Mouse (Mus musculus) MEL (cell line): ENCODE results near the gene Fgfr2. TPM values are rescaled to one million over a fixed set of nuclear protein-coding genes. Genes with fewer than 3 reads are reported as not detected.

Source experiments
- DNase-seq: peaks from one replicate; pipeline ENCODE4 v3.0.0; 2011; ENCODE audit warnings: low read depth, low spot score
- H3K27ac ChIP-seq: 2 replicates; pipeline ENCODE4 v1.5.1; 2012; ENCODE audit warnings: low read depth, mild to moderate bottlenecking, control low read depth, low read length, moderate library complexity; ENCODE audit not compliant: control insufficient read depth
- H3K27me3 ChIP-seq, 2 experiments: fragments of 150-350 bp in 1 of 2; sonication (generic) in 1 of 2; 2 replicates each; pipeline ENCODE4 v1.6.1; 2012; ENCODE audit warnings: low read length in 2 of 2, mild to moderate bottlenecking in 2 of 2, improper control_type of control experiment in 1 of 2, moderate library complexity in 1 of 2; ENCODE audit not compliant: insufficient read depth in 2 of 2, control insufficient read depth in 1 of 2
- H3K36me3 ChIP-seq, 2 experiments: 2 replicates each; pipeline ENCODE4 v1.6.1; 2012 to 2014; ENCODE audit warnings: low read length in 2 of 2, improper control_type of control experiment in 1 of 2, inconsistent platforms in 1 of 2, mild to moderate bottlenecking in 1 of 2; ENCODE audit not compliant: insufficient read depth in 2 of 2, control insufficient read depth in 1 of 2
- H3K4me1 ChIP-seq, 2 experiments: fragments of 150-350 bp in 1 of 2; sonication (generic) in 1 of 2; 2 replicates each; pipeline ENCODE4 v1.6.1; 2012; ENCODE audit warnings: low read length in 2 of 2, improper control_type of control experiment in 1 of 2, mild to moderate bottlenecking in 1 of 2; ENCODE audit not compliant: insufficient read depth in 2 of 2, control insufficient read depth in 1 of 2
- H3K4me3 ChIP-seq, 2 experiments: fragments of 150-350 bp in 1 of 2; sonication (generic) in 1 of 2; 2 replicates each; pipeline ENCODE4 v1.5.1; 2012; ENCODE audit warnings: low read depth in 2 of 2, low read length in 2 of 2, mild to moderate bottlenecking in 2 of 2, moderate library complexity in 2 of 2, control low read depth in 1 of 2, improper control_type of control experiment in 1 of 2; ENCODE audit not compliant: control insufficient read depth in 1 of 2, insufficient read depth in 1 of 2
- H3K79me2 ChIP-seq: 2 replicates; pipeline ENCODE4 v1.6.1; 2012; ENCODE audit warnings: mild to moderate bottlenecking, low read length, moderate library complexity; ENCODE audit not compliant: control insufficient read depth, poor library complexity, insufficient read depth
- H3K9ac ChIP-seq: 2 replicates; pipeline ENCODE4 v1.6.1; 2012; ENCODE audit warnings: low read depth, mild to moderate bottlenecking, control low read depth, low read length, moderate library complexity; ENCODE audit not compliant: control insufficient read depth, poor library complexity, severe bottlenecking
- H3K9me3 ChIP-seq: fragments of 150-350 bp; sonication (generic); replicated peaks from 2 replicates; pipeline ENCODE4 v1.6.1; 2012; ENCODE audit warnings: mild to moderate bottlenecking, low read length, improper control_type of control experiment, moderate library complexity; ENCODE audit not compliant: insufficient read depth
- CHD2 ChIP-seq: IDR thresholded peaks from 2 replicates; pipeline ENCODE4 v1.6.1; 2011; ENCODE audit warnings: low read length, improper control_type of control experiment
- CTCF ChIP-seq, 3 experiments: IDR thresholded peaks in 2 of 3; conservative IDR thresholded peaks in 1 of 3; 2 replicates each; pipeline ENCODE4 v1.5.1; 2011 to 2012; ENCODE audit warnings: low read length in 3 of 3, low read depth in 2 of 3, mild to moderate bottlenecking in 2 of 3, improper control_type of control experiment in 1 of 3, inconsistent platforms in 1 of 3, mixed read lengths in 1 of 3, moderate library complexity in 1 of 3; ENCODE audit not compliant: control insufficient read depth in 1 of 3, insufficient read depth in 1 of 3, poor library complexity in 1 of 3, severe bottlenecking in 1 of 3
- E2F4 ChIP-seq: IDR thresholded peaks from 2 replicates; pipeline ENCODE4 v1.6.1; 2011; ENCODE audit warnings: low read depth, low read length, improper control_type of control experiment, borderline replicate concordance
- ELF1 ChIP-seq: IDR thresholded peaks from 2 replicates; pipeline ENCODE4 v1.6.1; 2014; ENCODE audit warnings: low read depth, mild to moderate bottlenecking, inconsistent platforms, low read length, improper control_type of control experiment, moderate library complexity
- GATA1 ChIP-seq: IDR thresholded peaks from 2 replicates; pipeline ENCODE4 v1.6.1; 2011; ENCODE audit warnings: low read depth, low read length, improper control_type of control experiment
- JUND ChIP-seq: IDR thresholded peaks from 2 replicates; pipeline ENCODE4 v1.6.1; 2011; ENCODE audit warnings: low read depth, mild to moderate bottlenecking, improper control_type of control experiment, low read length
- MAZ ChIP-seq: IDR thresholded peaks from 2 replicates; pipeline ENCODE4 v1.6.1; 2012; ENCODE audit warnings: low read depth, mild to moderate bottlenecking, inconsistent platforms, low read length, improper control_type of control experiment
- MXI1 ChIP-seq: IDR thresholded peaks from 2 replicates; pipeline ENCODE4 v1.6.1; 2011; ENCODE audit warnings: mild to moderate bottlenecking, low read depth, low read length, improper control_type of control experiment
- MYC ChIP-seq: IDR thresholded peaks from 2 replicates; pipeline ENCODE4 v1.6.1; 2011; ENCODE audit warnings: low read depth, mild to moderate bottlenecking, low read length, improper control_type of control experiment, moderate library complexity
- NELFE ChIP-seq: IDR thresholded peaks from 2 replicates; pipeline ENCODE4 v1.6.1; 2011; ENCODE audit warnings: low read depth, low read length, improper control_type of control experiment
- POLR2AphosphoS2 ChIP-seq: IDR thresholded peaks from 2 replicates; pipeline ENCODE4 v1.6.1; 2011; ENCODE audit warnings: low read length, improper control_type of control experiment
- RAD21 ChIP-seq: IDR thresholded peaks from 2 replicates; pipeline ENCODE4 v1.6.1; 2011; ENCODE audit warnings: mild to moderate bottlenecking, low read depth, low read length, improper control_type of control experiment
- SIN3A ChIP-seq: IDR thresholded peaks from 2 replicates; pipeline ENCODE4 v1.6.1; 2012; ENCODE audit warnings: low read length, improper control_type of control experiment, inconsistent platforms
- SMC3 ChIP-seq: IDR thresholded peaks from 2 replicates; pipeline ENCODE4 v1.6.1; 2011; ENCODE audit warnings: low read depth, low read length, improper control_type of control experiment
- TBP ChIP-seq: IDR thresholded peaks from 2 replicates; pipeline ENCODE4 v1.8.0; 2011; ENCODE audit warnings: low read depth, low read length, improper control_type of control experiment
- TCF12 ChIP-seq: IDR thresholded peaks from 2 replicates; pipeline ENCODE4 v1.6.1; 2014; ENCODE audit warnings: low read depth, mild to moderate bottlenecking, inconsistent platforms, low read length, improper control_type of control experiment, moderate library complexity
- USF2 ChIP-seq, 2 experiments: IDR thresholded peaks; 2 replicates each; pipeline ENCODE4 v1.6.1; 2011 to 2012; ENCODE audit warnings: improper control_type of control experiment in 2 of 2, low read length in 2 of 2, borderline replicate concordance in 1 of 2, inconsistent platforms in 1 of 2, low read depth in 1 of 2, mild to moderate bottlenecking in 1 of 2; ENCODE audit not compliant: insufficient read depth in 1 of 2
- ZC3H11A ChIP-seq: IDR thresholded peaks from 2 replicates; pipeline ENCODE4 v1.6.1; 2012; ENCODE audit warnings: low read depth, mild to moderate bottlenecking, inconsistent platforms, low read length, improper control_type of control experiment
- ZMIZ1 ChIP-seq: IDR thresholded peaks from 2 replicates; pipeline ENCODE4 v1.6.1; 2012; ENCODE audit warnings: low read depth, mild to moderate bottlenecking, inconsistent platforms, low read length, improper control_type of control experiment, moderate library complexity
- ZNF384 ChIP-seq: IDR thresholded peaks from 2 replicates; pipeline ENCODE4 v1.6.1; 2012; ENCODE audit warnings: low read depth, mild to moderate bottlenecking, inconsistent platforms, low read length, improper control_type of control experiment
- polyA plus RNA-seq, 2 experiments: library from polyadenylated mRNA; stranded (reverse) in 1 of 2; unstranded in 1 of 2; fragments of >175 nt in 1 of 2; fragments of >200 nt in 1 of 2; gene quantifications; 2 replicates each; pipeline versions ENCODE4 v1.2.1 to v1.2.4; 2012; ENCODE audit warnings: low replicate concordance in 2 of 2, low read depth in 1 of 2; ENCODE audit not compliant: insufficient read length in 2 of 2, insufficient read depth in 1 of 2, missing spikeins in 1 of 2
- total RNA-seq: library from RNA; depleted of rRNA; stranded (reverse); fragments of 300-350 nt; gene quantifications from 2 replicates; pipeline ENCODE4 v1.2.3, GENCODE M21; 2012

The Fgfr2 gene
- total and polyA plus RNA-seq, 3 experiments, result not detected

- Histone ChIP-seq H3K9ac (no peak overlapping the region), H3K36me3 (no peaks in the 10 kb centered on the region), H3K9me3 (no peaks in the 10 kb centered on the region), H3K4me1 (no peaks in the 10 kb centered on the region), H3K27me3 (no peaks in the 10 kb centered on the region; a peak in 1 of 4 replicates), H3K27ac (no peak overlapping the region), H3K4me3 (no peak overlapping the region), H3K79me2 (no peaks in the 10 kb centered on the region)
- TF ChIP-seq ZNF384 (no peak), RAD21 (no peak), POLR2AphosphoS2 (no peak)
- DNase-seq, result no peak
Measured at GRCm38 (mm10) chr7:133167903-133168302, 44.8 kb upstream of the Fgfr2 start.

DNA sequence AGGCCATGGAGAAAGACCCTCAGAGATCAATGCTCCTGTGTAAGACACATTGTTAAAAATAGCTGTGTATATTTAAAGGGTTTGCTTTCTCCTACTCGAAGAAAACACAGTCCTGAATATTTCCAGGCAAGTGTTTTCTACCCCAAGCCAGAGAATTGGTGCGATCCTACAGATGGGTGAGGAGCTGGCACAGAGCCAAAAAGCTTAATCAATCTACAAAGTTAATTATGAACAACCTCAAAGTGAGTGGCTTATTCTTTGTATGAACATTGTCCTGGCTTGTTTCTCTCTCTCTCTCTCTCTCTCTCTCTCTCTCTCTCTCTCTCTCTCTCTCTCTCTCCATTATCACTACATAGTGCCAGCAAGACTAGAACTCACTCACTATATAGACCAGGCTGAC lies 41.6 kb upstream of the Fgfr2 start:
- no peak for DNase-seq
- H3K4me3 ChIP-seq, result no peak overlapping the region
- H3K9ac ChIP-seq, result no peak overlapping the region
- no peaks in the 10 kb centered on the region for H3K36me3 ChIP-seq
- H3K9me3 ChIP-seq, result no peaks in the 10 kb centered on the region
- no peak overlapping the region for H3K27ac ChIP-seq
- no peak for TF ChIP-seq E2F4
- TF ChIP-seq JUND, result no peak
- no peak for TF ChIP-seq MYC
- no peak for TF ChIP-seq MXI1
- no peak for TF ChIP-seq CTCF (IDR thresholded peaks at IDR 0.05 in 2 of 3, conservative IDR thresholded peaks at IDR 0.05 in 1 of 3; ENCODE audit: control insufficient read depth in 1 of 3, insufficient read depth in 1 of 3, low read depth in 2 of 3, low read length in 3 of 3, poor library complexity in 1 of 3, severe bottlenecking in 1 of 3)
- TF ChIP-seq NELFE, result no peak
- TF ChIP-seq MAZ, result no peak
- TF ChIP-seq TBP, result no peak
- no peak for TF ChIP-seq ZC3H11A
- no peak for TF ChIP-seq GATA1
- TF ChIP-seq SMC3, result no peak
- no peak for TF ChIP-seq CHD2
- no peak for TF ChIP-seq RAD21
- no peak for TF ChIP-seq USF2 (IDR thresholded peaks at IDR 0.05; ENCODE audit: borderline replicate concordance in 1 of 2, insufficient read depth in 1 of 2, low read depth in 1 of 2, low read length in 2 of 2)
- no peak for TF ChIP-seq ZMIZ1
- no peak for TF ChIP-seq ELF1
- TF ChIP-seq TCF12, result no peak
- no peak for TF ChIP-seq SIN3A
- H3K4me1 ChIP-seq, result no peaks in the 10 kb centered on the region
- H3K27me3 ChIP-seq, result peaks cover 0 to 1% of the 10 kb centered on the region in 2 experiments; a peak in 3 of 4 replicates
- H3K79me2 ChIP-seq, result no peaks in the 10 kb centered on the region
